Mouse (Mus musculus): ENCODE results near the gene Ccdc162. TPM values are rescaled to one million over a fixed set of nuclear protein-coding genes. Genes with fewer than 3 reads are reported as not detected.

Ccdc162 gene
- total RNA-seq, 1 experiment = 0.40 TPM

DNA sequence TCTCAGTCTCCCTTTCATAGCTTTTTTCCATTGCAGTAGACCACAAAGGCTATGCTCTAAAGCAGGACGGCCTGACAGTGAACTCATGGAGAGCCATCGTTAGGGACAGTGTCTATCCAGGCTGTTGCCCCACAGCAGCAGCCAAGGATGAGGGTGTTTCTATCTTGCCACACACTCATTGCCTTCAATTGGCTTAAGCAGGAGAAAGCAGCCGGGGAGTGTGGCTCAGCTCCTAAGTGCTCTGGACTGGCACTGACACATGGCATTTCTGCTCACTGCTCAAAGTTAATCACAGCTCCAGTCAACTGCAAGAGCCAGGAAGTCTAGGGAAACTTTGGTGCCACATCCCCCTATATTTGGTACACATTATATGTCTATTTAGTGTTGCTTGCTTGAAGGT, 64.9 kb downstream of the Ccdc162 start:
- H3K27ac ChIP-seq (ENCODE audit: insufficient read depth, low read depth, low read length, poor library complexity, severe bottlenecking) = no peak overlapping the region
- in situ Hi-C loops (cut with MboI; ENCODE audit: low sequenced_read_pairs in 2 of 2, unreplicated experiment in 2 of 2) = no loop called here

DNA sequence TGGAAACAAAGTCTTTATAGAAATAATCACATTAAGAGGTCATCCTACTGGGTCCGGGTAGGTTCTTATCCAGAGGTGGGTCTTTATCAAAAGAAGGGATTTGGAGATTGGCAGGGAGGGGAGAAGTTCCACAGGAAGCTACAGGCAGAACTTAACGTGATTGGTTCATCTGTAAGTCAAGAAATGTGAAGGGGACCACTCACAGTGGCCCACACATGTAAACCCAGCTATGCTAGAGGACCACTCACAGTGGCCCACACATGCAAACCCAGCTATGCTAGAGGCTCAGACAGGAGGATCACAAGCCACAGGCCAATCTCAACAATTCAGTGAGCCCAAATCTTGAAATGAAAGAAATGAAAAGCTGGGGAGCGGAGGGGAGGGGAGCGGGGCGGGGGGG, 67.2 kb downstream of the Ccdc162 start:
- no peaks in the 10 kb centered on the region for H3K36me3 ChIP-seq (ENCODE audit: control insufficient read depth, insufficient read depth, low read length, poor library complexity, severe bottlenecking)
- H3K4me3 ChIP-seq (ENCODE audit: insufficient read depth in 1 of 2, low read depth in 1 of 2, low read length in 2 of 2, poor library complexity in 1 of 2, severe bottlenecking in 1 of 2) = no peak overlapping the region
- no peak for DNase-seq (ENCODE audit: low read depth, low spot score)
- no peak overlapping the region for H3K27ac ChIP-seq (ENCODE audit: insufficient read depth, low read depth, low read length, poor library complexity, severe bottlenecking)
- no peaks in the 10 kb centered on the region for H3K9me3 ChIP-seq (ENCODE audit: control insufficient read depth, insufficient read depth, low read depth, low read length)
- H3K4me1 ChIP-seq (ENCODE audit: control insufficient read depth in 2 of 2, insufficient read depth in 2 of 2, low read length in 2 of 2, poor library complexity in 1 of 2) = no peaks in the 10 kb centered on the region
- no peak overlapping the region for H3K9ac ChIP-seq (ENCODE audit: insufficient read depth, low read depth, low read length, poor library complexity, severe bottlenecking)
- in situ Hi-C loops (cut with MboI; ENCODE audit: low sequenced_read_pairs in 2 of 2, unreplicated experiment in 2 of 2) = no loop called here
- TF ChIP-seq MAFK (IDR thresholded peaks at IDR 0.05; ENCODE audit: insufficient read depth, low read depth, low read length) (no peak), ZC3H11A (IDR thresholded peaks at IDR 0.05; ENCODE audit: borderline replicate concordance, low read depth, low read length) (no peak), ZNF384 (IDR thresholded peaks at IDR 0.05; ENCODE audit: low read depth, low read length) (no peak), CHD2 (IDR thresholded peaks at IDR 0.05; ENCODE audit: low read depth, low read length) (no peak), HCFC1 (IDR thresholded peaks at IDR 0.05; ENCODE audit: borderline replicate concordance, insufficient read depth, low read length) (no peak)

More for the DNA sequence above, 64.9 kb downstream of the Ccdc162 start:
- Histone ChIP-seq H3K4me1 (ENCODE audit: control insufficient read depth in 2 of 2, insufficient read depth in 2 of 2, low read length in 2 of 2, poor library complexity in 1 of 2) (no peaks in the 10 kb centered on the region), H3K36me3 (ENCODE audit: control insufficient read depth, insufficient read depth, low read length, poor library complexity, severe bottlenecking) (no peaks in the 10 kb centered on the region), H3K9me3 (ENCODE audit: control insufficient read depth, insufficient read depth, low read depth, low read length) (no peaks in the 10 kb centered on the region), H3K9ac (ENCODE audit: insufficient read depth, low read depth, low read length, poor library complexity, severe bottlenecking) (no peak overlapping the region), H3K4me3 (ENCODE audit: insufficient read depth in 1 of 2, low read depth in 1 of 2, low read length in 2 of 2, poor library complexity in 1 of 2, severe bottlenecking in 1 of 2) (no peak overlapping the region)
- no peak for DNase-seq (ENCODE audit: low read depth, low spot score)
- TF ChIP-seq HCFC1 (IDR thresholded peaks at IDR 0.05; ENCODE audit: borderline replicate concordance, insufficient read depth, low read length) (no peak), CHD2 (IDR thresholded peaks at IDR 0.05; ENCODE audit: low read depth, low read length) (no peak), MAFK (IDR thresholded peaks at IDR 0.05; ENCODE audit: insufficient read depth, low read depth, low read length) (no peak), ZNF384 (IDR thresholded peaks at IDR 0.05; ENCODE audit: low read depth, low read length) (no peak), ZC3H11A (IDR thresholded peaks at IDR 0.05; ENCODE audit: borderline replicate concordance, low read depth, low read length) (no peak)

DNA sequence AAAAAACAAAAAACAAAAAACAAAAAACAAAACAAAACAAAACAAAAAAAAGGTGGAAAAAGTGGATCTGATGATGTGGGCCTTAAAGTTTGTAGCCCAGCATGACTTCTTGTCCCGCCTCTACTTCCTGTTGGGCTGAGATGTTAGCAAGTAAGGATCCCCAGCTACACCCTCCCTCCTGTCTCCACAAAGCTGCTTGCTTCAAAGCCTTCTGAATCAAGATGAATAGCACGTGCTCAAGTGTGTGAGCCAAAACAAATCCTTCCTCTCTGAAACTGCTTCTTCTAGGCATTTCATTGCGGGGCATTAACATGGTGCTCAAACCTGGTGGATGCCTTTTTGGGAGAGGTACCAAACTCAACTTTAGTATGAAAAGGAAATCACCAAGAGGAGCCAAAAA, 77.7 kb downstream of the Ccdc162 start:
- Histone ChIP-seq H3K9ac (ENCODE audit: insufficient read depth, low read depth, low read length, poor library complexity, severe bottlenecking) (no peak overlapping the region), H3K27ac (ENCODE audit: insufficient read depth, low read depth, low read length, poor library complexity, severe bottlenecking) (no peak overlapping the region), H3K36me3 (ENCODE audit: control insufficient read depth, insufficient read depth, low read length, poor library complexity, severe bottlenecking) (no peaks in the 10 kb centered on the region), H3K4me3 (ENCODE audit: insufficient read depth in 1 of 2, low read depth in 1 of 2, low read length in 2 of 2, poor library complexity in 1 of 2, severe bottlenecking in 1 of 2) (no peak overlapping the region), H3K4me1 (ENCODE audit: control insufficient read depth in 2 of 2, insufficient read depth in 2 of 2, low read length in 2 of 2, poor library complexity in 1 of 2) (no peaks in the 10 kb centered on the region), H3K9me3 (ENCODE audit: control insufficient read depth, insufficient read depth, low read depth, low read length) (no peaks in the 10 kb centered on the region)
- in situ Hi-C loops (cut with MboI; ENCODE audit: low sequenced_read_pairs in 2 of 2, unreplicated experiment in 2 of 2) = loop anchor here in 1 of 2 experiments (10.0 kb wide), 1 partner anchor 124 kb away; the partner anchor contains the start of gene Cd164
- no peak for TF ChIP-seq MAFK (IDR thresholded peaks at IDR 0.05; ENCODE audit: insufficient read depth, low read depth, low read length)
- no peak for TF ChIP-seq HCFC1 (IDR thresholded peaks at IDR 0.05; ENCODE audit: borderline replicate concordance, insufficient read depth, low read length)
- TF ChIP-seq CHD2 (IDR thresholded peaks at IDR 0.05; ENCODE audit: low read depth, low read length) = no peak
- TF ChIP-seq ZNF384 (IDR thresholded peaks at IDR 0.05; ENCODE audit: low read depth, low read length) = no peak
- TF ChIP-seq ZC3H11A (IDR thresholded peaks at IDR 0.05; ENCODE audit: borderline replicate concordance, low read depth, low read length) = no peak
- DNase-seq (ENCODE audit: low read depth, low spot score) = no peak

DNA sequence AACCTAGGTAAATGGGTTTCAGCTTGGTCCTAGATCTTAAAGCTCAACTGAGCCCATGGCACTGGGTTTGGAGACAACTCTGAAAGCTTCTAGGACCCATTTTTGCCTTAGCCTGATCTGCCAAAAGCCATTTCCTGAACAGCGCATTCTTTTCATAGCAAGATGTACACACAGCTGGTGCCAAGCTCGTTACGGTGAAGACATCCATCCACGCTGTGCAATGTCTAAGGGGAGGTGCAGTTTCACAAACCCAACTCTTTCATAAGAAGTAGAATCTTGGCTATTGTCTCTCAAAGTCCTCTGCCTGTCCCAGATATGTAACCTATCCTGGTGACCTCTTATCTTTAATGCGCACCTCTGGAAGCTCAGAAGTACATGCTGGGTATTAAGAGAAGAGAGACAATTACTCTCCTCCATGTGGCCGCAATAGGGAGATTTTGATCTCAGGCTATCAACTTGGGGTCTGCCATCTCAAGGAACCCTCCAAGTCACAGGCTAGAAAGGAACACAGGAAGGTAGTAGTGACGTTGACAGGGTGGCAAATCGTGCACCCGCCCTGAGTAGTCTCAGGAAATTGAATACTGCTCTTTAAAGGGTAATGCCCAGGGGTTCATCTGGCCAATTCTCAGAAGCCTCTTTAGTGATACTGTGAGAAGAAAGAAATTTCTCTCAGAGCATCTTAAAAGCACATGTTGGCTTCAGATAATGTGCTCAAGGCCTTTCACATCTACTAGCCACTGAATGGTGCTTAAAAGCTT, 81.0 kb downstream of the Ccdc162 start:
- TF ChIP-seq ZNF384 (IDR thresholded peaks at IDR 0.05; ENCODE audit: low read depth, low read length) (no peak), HCFC1 (IDR thresholded peaks at IDR 0.05; ENCODE audit: borderline replicate concordance, insufficient read depth, low read length) (no peak), ZC3H11A (IDR thresholded peaks at IDR 0.05; ENCODE audit: borderline replicate concordance, low read depth, low read length) (no peak), CHD2 (IDR thresholded peaks at IDR 0.05; ENCODE audit: low read depth, low read length) (no peak), MAFK (IDR thresholded peaks at IDR 0.05; ENCODE audit: insufficient read depth, low read depth, low read length) (no peak)
- in situ Hi-C loops (cut with MboI; ENCODE audit: low sequenced_read_pairs in 2 of 2, unreplicated experiment in 2 of 2) = loop anchor here in 1 of 2 experiments (10.0 kb wide), 1 partner anchor 121 kb away; the partner anchor contains the start of gene Cd164
- no peak for DNase-seq (ENCODE audit: low read depth, low spot score)
- Histone ChIP-seq H3K9me3 (ENCODE audit: control insufficient read depth, insufficient read depth, low read depth, low read length) (no peaks in the 10 kb centered on the region), H3K27ac (ENCODE audit: insufficient read depth, low read depth, low read length, poor library complexity, severe bottlenecking) (no peak overlapping the region), H3K9ac (ENCODE audit: insufficient read depth, low read depth, low read length, poor library complexity, severe bottlenecking) (no peak overlapping the region), H3K4me1 (ENCODE audit: control insufficient read depth in 2 of 2, insufficient read depth in 2 of 2, low read length in 2 of 2, poor library complexity in 1 of 2) (no peaks in the 10 kb centered on the region), H3K4me3 (ENCODE audit: insufficient read depth in 1 of 2, low read depth in 1 of 2, low read length in 2 of 2, poor library complexity in 1 of 2, severe bottlenecking in 1 of 2) (no peak overlapping the region), H3K36me3 (ENCODE audit: control insufficient read depth, insufficient read depth, low read length, poor library complexity, severe bottlenecking) (no peaks in the 10 kb centered on the region)

Data from ES-E14 (cell line).